Mouse (Mus musculus) cerebellum, adult 2 months (tissue): ENCODE results near the gene Slc39a7.

Experiments used
- CTCF ChIP-seq: fragments of 200-500 bp; IDR thresholded peaks from 2 replicates; pipeline ENCODE4 v1.5.1; 2011; ENCODE audit warnings: low read depth, mild to moderate bottlenecking, control low read depth, low read length, moderate library complexity, borderline replicate concordance; ENCODE audit not compliant: insufficient read depth
- POLR2A ChIP-seq: fragments of 200-500 bp; IDR thresholded peaks from 2 replicates; pipeline ENCODE4 v1.6.1; 2011; ENCODE audit warnings: low read length, control low read depth, borderline replicate concordance; ENCODE audit not compliant: insufficient read depth

DNA sequence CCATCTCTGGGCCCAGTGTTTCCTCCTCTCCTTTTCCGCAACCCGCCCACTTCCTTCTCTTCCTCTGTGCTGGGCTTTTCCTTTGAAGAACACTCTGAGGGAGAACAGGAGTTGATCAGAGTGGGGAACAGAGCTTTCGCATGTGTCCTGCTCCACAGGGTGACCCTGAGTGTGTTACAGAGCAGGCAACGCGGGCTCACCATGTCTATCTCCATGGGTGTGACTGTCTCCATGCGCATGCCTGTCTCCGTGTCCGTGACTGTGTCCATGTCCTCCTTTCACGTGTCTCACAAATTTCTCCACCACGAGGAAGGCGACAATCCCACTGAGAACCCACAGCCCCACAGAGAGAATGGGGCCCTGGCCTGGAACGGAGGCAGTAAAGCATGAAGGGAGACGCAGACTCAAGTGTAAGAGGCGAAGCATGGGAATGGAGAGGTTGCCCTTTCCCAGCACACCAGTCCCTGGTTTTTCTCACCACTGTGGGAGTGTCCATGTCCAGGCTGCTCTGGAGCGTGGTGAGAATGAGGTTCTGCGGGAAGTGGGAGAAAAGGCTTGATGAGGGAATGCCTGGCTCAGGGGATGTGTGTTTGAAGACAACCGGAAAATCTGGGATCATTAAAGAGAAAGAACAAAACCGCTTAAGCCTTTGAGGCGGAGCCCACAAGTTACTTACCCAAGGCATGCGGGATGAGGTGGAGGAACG lies 1.4 kb downstream of the Slc39a7 start:
- TF ChIP-seq CTCF (no peak), POLR2A (no peak)
